Mouse (Mus musculus) CH12.LX (cell line): Measurements from ENCODE around the gene Clec2d. TPM values are rescaled to one million over a fixed set of nuclear protein-coding genes. Genes with fewer than 3 reads are reported as not detected.

Experiments used
- DNase-seq: peaks from one replicate; pipeline ENCODE4 v3.0.0-alpha.2; 2013; ENCODE audit errors: extremely low read depth
- H3K27ac ChIP-seq: 2 replicates; pipeline ENCODE4 v1.5.1; 2012; ENCODE audit warnings: low read depth, mild to moderate bottlenecking, control low read depth, moderate library complexity; ENCODE audit not compliant: insufficient read depth
- H3K27me3 ChIP-seq: replicated peaks from 2 replicates; pipeline ENCODE3; 2012; ENCODE audit warnings: inconsistent platforms
- H3K36me3 ChIP-seq, 2 experiments: replicated peaks in 1 of 2; 2 replicates each; pipeline versions ENCODE3 to v1.6.1; 2012; ENCODE audit warnings: inconsistent platforms in 1 of 2, low read length in 1 of 2, mild to moderate bottlenecking in 1 of 2, mixed read lengths in 1 of 2, moderate library complexity in 1 of 2; ENCODE audit not compliant: control insufficient read depth in 1 of 2, insufficient read depth in 1 of 2
- H3K4me1 ChIP-seq, 2 experiments: 2 replicates each; pipeline ENCODE4 v1.6.1; 2012; ENCODE audit warnings: inconsistent platforms in 1 of 2, moderate library complexity in 1 of 2; ENCODE audit not compliant: insufficient read depth in 2 of 2, control insufficient read depth in 1 of 2
- H3K4me2 ChIP-seq: 2 replicates; pipeline ENCODE4 v1.6.1; 2012; ENCODE audit warnings: low read depth, mild to moderate bottlenecking, control low read depth; ENCODE audit not compliant: poor library complexity, insufficient read depth, severe bottlenecking
- H3K4me3 ChIP-seq, 3 experiments: fragments of 150-350 bp in 1 of 3; sonication (generic) in 1 of 3; replicated peaks in 1 of 3; 2 replicates each; pipeline versions ENCODE3 to v1.5.1; 2011 to 2012; ENCODE audit warnings: low read depth in 2 of 3, low read length in 2 of 3, mild to moderate bottlenecking in 2 of 3, moderate library complexity in 2 of 3, control low read depth in 1 of 3, improper control_type of control experiment in 1 of 3, inconsistent platforms in 1 of 3, mixed read lengths in 1 of 3; ENCODE audit not compliant: poor library complexity in 1 of 3
- H3K79me2 ChIP-seq: replicated peaks from 2 replicates; pipeline ENCODE4 v1.6.1; 2012; ENCODE audit warnings: mild to moderate bottlenecking, moderate library complexity; ENCODE audit not compliant: control insufficient read depth, poor library complexity, insufficient read depth, severe bottlenecking; ENCODE audit errors: extremely low read depth
- H3K9ac ChIP-seq: 2 replicates; pipeline ENCODE4 v1.6.1; 2012; ENCODE audit warnings: low read depth, mild to moderate bottlenecking, control low read depth, moderate library complexity; ENCODE audit not compliant: insufficient read depth
- H3K9me3 ChIP-seq: replicated peaks from 2 replicates; pipeline ENCODE3; 2012; ENCODE audit warnings: low read length, inconsistent platforms, mixed read lengths
- BHLHE40 ChIP-seq: IDR thresholded peaks from 2 replicates; pipeline ENCODE4 v1.6.1; 2011; ENCODE audit warnings: mild to moderate bottlenecking, low read depth, low read length, improper control_type of control experiment
- CTCF ChIP-seq, 2 experiments: IDR thresholded peaks in 1 of 2; conservative IDR thresholded peaks in 1 of 2; 2 replicates each; pipeline ENCODE4 v1.5.1; 2011 to 2012; ENCODE audit warnings: low read depth in 2 of 2, low read length in 2 of 2, improper control_type of control experiment in 1 of 2, inconsistent platforms in 1 of 2, mild to moderate bottlenecking in 1 of 2, moderate library complexity in 1 of 2
- E2F4 ChIP-seq: IDR thresholded peaks from 2 replicates; pipeline ENCODE4 v1.6.1; 2011; ENCODE audit warnings: low read depth, low read length, improper control_type of control experiment; ENCODE audit not compliant: insufficient replicate concordance
- ELF1 ChIP-seq: IDR thresholded peaks from 2 replicates; pipeline ENCODE4 v1.6.1; 2014; ENCODE audit warnings: low read depth, mild to moderate bottlenecking, inconsistent platforms, low read length, improper control_type of control experiment
- HCFC1 ChIP-seq: IDR thresholded peaks from 2 replicates; pipeline ENCODE4 v1.6.1; 2012; ENCODE audit warnings: low read depth, mild to moderate bottlenecking, inconsistent platforms, low read length, improper control_type of control experiment
- JUN ChIP-seq: IDR thresholded peaks from 2 replicates; pipeline ENCODE4 v1.6.1; 2011; ENCODE audit warnings: low read depth, mild to moderate bottlenecking, low read length, improper control_type of control experiment, moderate library complexity; ENCODE audit not compliant: insufficient read depth
- KAT2A ChIP-seq: IDR thresholded peaks from 2 replicates; pipeline ENCODE4 v1.6.1; 2012; ENCODE audit warnings: low read length, improper control_type of control experiment, inconsistent platforms; ENCODE audit not compliant: insufficient replicate concordance
- MAFK ChIP-seq: IDR thresholded peaks from 2 replicates; pipeline ENCODE4 v1.6.1; 2011; ENCODE audit warnings: low read length, improper control_type of control experiment; ENCODE audit not compliant: insufficient replicate concordance
- MAZ ChIP-seq: IDR thresholded peaks from 2 replicates; pipeline ENCODE4 v1.6.1; 2012; ENCODE audit warnings: low read depth, mild to moderate bottlenecking, inconsistent platforms, low read length, improper control_type of control experiment, moderate library complexity
- MEF2A ChIP-seq: IDR thresholded peaks from 2 replicates; pipeline ENCODE4 v1.6.1; 2014; ENCODE audit warnings: low read depth, mild to moderate bottlenecking, inconsistent platforms, low read length, improper control_type of control experiment, borderline replicate concordance
- MXI1 ChIP-seq: IDR thresholded peaks from 2 replicates; pipeline ENCODE4 v1.6.1; 2011; ENCODE audit warnings: mild to moderate bottlenecking, low read depth, low read length, improper control_type of control experiment
- MYC ChIP-seq: IDR thresholded peaks from 2 replicates; pipeline ENCODE4 v1.6.1; 2011; ENCODE audit warnings: low read depth, mild to moderate bottlenecking, improper control_type of control experiment, low read length
- NELFE ChIP-seq: IDR thresholded peaks from 2 replicates; pipeline ENCODE4 v1.6.1; 2011; ENCODE audit warnings: low read depth, low read length, improper control_type of control experiment
- NRF1 ChIP-seq: IDR thresholded peaks from 2 replicates; pipeline ENCODE4 v1.6.1; 2014; ENCODE audit warnings: low read depth, mild to moderate bottlenecking, inconsistent platforms, low read length, improper control_type of control experiment, moderate library complexity
- PAX5 ChIP-seq: IDR thresholded peaks from 2 replicates; pipeline ENCODE4 v1.6.1; 2012; ENCODE audit warnings: low read length, inconsistent platforms, mixed read lengths
- POLR2A ChIP-seq: IDR thresholded peaks from 2 replicates; pipeline ENCODE4 v1.6.1; 2011; ENCODE audit warnings: low read depth, mild to moderate bottlenecking, improper control_type of control experiment, low read length
- POLR2AphosphoS2 ChIP-seq: IDR thresholded peaks from 2 replicates; pipeline ENCODE4 v1.6.1; 2011; ENCODE audit warnings: low read depth, low read length, improper control_type of control experiment
- SMC3 ChIP-seq: IDR thresholded peaks from 2 replicates; pipeline ENCODE4 v1.6.1; 2011; ENCODE audit warnings: low read depth, low read length, improper control_type of control experiment
- TBP ChIP-seq: conservative IDR thresholded peaks from 2 replicates; pipeline ENCODE4 v1.6.1; 2011; ENCODE audit warnings: low read depth, low read length, improper control_type of control experiment
- UBTF ChIP-seq: IDR thresholded peaks from 2 replicates; pipeline ENCODE4 v1.6.1; 2012; ENCODE audit warnings: low read depth, mild to moderate bottlenecking, inconsistent platforms, low read length, improper control_type of control experiment, moderate library complexity
- dilution Hi-C: fragments of 300-500 bp; cut with MboI; formaldehyde crosslinking; loops from 2 replicates; pipeline ENCODE4 v1.14.3; 2020; ENCODE audit warnings: low sequenced_read_pairs; ENCODE audit not compliant: extremely low pct_unique_long_range_greater_than_20kb, extremely low pct_ligation_motif_present
- in situ Hi-C: fragments of 300-500 bp; cut with MboI; formaldehyde crosslinking; loops from 3 replicates; pipeline ENCODE4 v1.14.3; 2019; ENCODE audit warnings: low sequenced_read_pairs, low pct_ligation_motif_present, low pct_unique_long_range_greater_than_20kb, mixed read lengths
- polyA plus RNA-seq: library from polyadenylated mRNA; unstranded; fragments of >175 nt; gene quantifications from 2 replicates; pipeline ENCODE4 v1.2.1, GENCODE M21; 2012; ENCODE audit warnings: low read depth; ENCODE audit not compliant: insufficient read length
- total RNA-seq, 2 experiments: library from RNA; depleted of rRNA; stranded (reverse); fragments of 300-350 nt in 1 of 2; fragments of >200 nt in 1 of 2; gene quantifications; 2 replicates each; pipeline ENCODE4 v1.2.3; 2012 to 2014

Gene Clec2d
- total and polyA plus RNA-seq, 3 experiments = 5.1 to 50.7 (median 25.9) TPM

GRCm38 (mm10) chr6:129202306-129202705 lies 21.9 kb downstream of the Clec2d start (continued):
- no peak for TF ChIP-seq NRF1
- no peak for TF ChIP-seq PAX5
- no peak for TF ChIP-seq MAZ
- peak; percentile 1; the same call in 1 of the 2 replicates for TF ChIP-seq SMC3

DNA sequence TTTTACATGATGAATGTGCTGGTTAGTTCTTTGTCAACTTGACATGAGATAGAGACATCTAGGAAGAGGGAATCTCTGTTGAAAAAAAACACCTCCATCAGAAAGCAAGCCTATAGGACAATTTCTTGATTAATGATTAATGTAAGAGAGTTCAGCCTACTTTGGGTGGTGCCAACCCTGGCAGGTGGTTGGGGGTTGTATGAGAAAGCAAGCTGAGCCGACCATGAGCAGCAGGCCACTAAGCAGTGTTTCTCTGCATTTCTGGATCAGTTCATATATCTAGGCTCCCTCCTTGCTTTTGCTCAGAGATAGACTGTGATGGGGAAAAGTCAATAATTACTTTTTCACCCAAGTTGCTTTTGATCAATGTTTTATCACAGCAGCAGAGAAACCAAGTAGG lies 23.9 kb downstream of the Clec2d start:
- in situ Hi-C loops = no loop called here
- TF ChIP-seq MXI1 (no peak), BHLHE40 (no peak), MAZ (no peak), HCFC1 (no peak), MYC (no peak), TBP (no peak), JUN (no peak), ELF1 (no peak), KAT2A (no peak), NRF1 (no peak), MAFK (no peak), E2F4 (no peak)
- dilution Hi-C loops = no loop called here
- H3K27ac ChIP-seq = peak overlapping the region; percentile 28; the same call in 1 of the 2 replicates
- no peaks in the 10 kb centered on the region for H3K36me3 ChIP-seq
- H3K9me3 ChIP-seq = peaks cover 9% of the 10 kb centered on the region
- no peak overlapping the region; the same call in 1 of the 2 replicates for H3K9ac ChIP-seq
- peaks cover 7 to 32% of the 10 kb centered on the region in 2 experiments; a peak in 3 of 4 replicates for H3K4me1 ChIP-seq
- no peak overlapping the region for H3K4me3 ChIP-seq
- DNase-seq = no peak
- no peaks in the 10 kb centered on the region for H3K27me3 ChIP-seq
- no peaks in the 10 kb centered on the region for H3K79me2 ChIP-seq
- no peak overlapping the region for H3K4me2 ChIP-seq

DNA sequence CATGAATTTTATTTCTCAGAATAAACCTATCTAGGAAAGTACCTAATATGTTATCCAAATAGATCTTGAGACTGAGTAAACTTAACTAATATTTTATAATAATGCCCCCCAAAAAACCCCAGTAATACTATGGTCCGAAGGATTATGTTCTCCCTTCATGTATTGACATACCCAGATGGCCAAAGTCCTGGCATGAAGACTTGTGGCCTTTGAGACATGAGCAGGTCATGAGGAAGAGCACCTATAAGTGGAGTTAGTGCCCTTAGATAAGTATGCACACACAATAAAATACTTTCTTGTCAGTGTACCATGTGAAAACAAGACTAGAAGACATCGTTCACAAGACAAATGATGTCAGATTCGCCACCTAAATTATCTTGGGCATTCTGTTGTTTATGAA lies 24.4 kb downstream of the Clec2d start:
- in situ Hi-C loops = no loop called here
- TF ChIP-seq SMC3 = no peak
- no peak for TF ChIP-seq HCFC1
- TF ChIP-seq NRF1 = no peak
- TF ChIP-seq UBTF = no peak
- no peak for TF ChIP-seq BHLHE40
- no peak for TF ChIP-seq MYC
- TF ChIP-seq POLR2A = no peak
- no peak for TF ChIP-seq POLR2AphosphoS2
- TF ChIP-seq CTCF (conservative IDR thresholded peaks at IDR 0.05 in 1 of 2, IDR thresholded peaks at IDR 0.05 in 1 of 2; ENCODE audit: low read depth in 2 of 2, low read length in 2 of 2) = no peak
- TF ChIP-seq E2F4 = no peak
- TF ChIP-seq NELFE = no peak
- no peak for TF ChIP-seq TBP
- TF ChIP-seq MEF2A = no peak
- no peak for TF ChIP-seq MAFK
- no peak overlapping the region for H3K4me3 ChIP-seq
- H3K27me3 ChIP-seq = no peaks in the 10 kb centered on the region
- 0 out of 2 replicates have a peak overlapping the region, but pooled peaks have one; percentile 36 for H3K27ac ChIP-seq
- H3K4me1 ChIP-seq = peaks cover 7 to 37% of the 10 kb centered on the region in 2 experiments; a peak in 3 of 4 replicates
- no peak for DNase-seq
- peaks cover 7% of the 10 kb centered on the region for H3K9me3 ChIP-seq
- no peak overlapping the region for H3K9ac ChIP-seq
- dilution Hi-C loops = no loop called here
- H3K4me2 ChIP-seq = no peak overlapping the region
- H3K36me3 ChIP-seq = no peaks in the 10 kb centered on the region
- no peaks in the 10 kb centered on the region for H3K79me2 ChIP-seq
